Mouse (Mus musculus): Measurements from ENCODE around the gene Pxn.
"Not testable (repeated sequence)": the region's sequence is repeated elsewhere in the genome, so short reads cannot be mapped to it uniquely, and the experiment has no call there.

Gene Pxn

DNA sequence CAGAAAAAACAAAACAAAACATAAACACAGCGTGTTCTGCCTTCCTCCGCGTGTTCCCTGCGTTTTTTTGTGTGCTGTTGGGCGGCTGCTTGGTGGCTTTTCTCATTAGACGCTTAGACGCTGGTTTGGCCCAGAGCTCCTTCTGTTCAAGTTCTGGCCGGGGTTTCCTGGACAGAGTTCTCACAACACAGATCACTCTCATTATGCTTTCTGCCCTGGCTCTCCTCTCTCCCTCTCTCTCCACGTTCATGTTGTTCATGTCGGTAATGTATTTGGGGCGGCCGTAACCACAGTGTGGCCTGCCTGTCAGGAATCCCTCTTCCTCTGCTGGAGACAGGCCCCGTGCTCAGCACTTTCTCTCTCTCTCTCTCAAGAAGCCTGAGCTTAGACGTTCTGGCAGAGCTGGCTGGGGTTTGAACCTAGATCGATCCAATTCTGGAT lies 2.9 kb downstream of the Pxn start:
- no peak for DNase-seq (ENCODE audit: low spot score)

GRCm38 (mm10) chr5:115509790-115510689 lies 3.6 kb downstream of the Pxn start:
- no peak for DNase-seq (ENCODE audit: low spot score)

GRCm38 (mm10) chr5:115512375-115512774 lies 5.9 kb downstream of the Pxn start:
- no peak for DNase-seq (ENCODE audit: low spot score)

DNA sequence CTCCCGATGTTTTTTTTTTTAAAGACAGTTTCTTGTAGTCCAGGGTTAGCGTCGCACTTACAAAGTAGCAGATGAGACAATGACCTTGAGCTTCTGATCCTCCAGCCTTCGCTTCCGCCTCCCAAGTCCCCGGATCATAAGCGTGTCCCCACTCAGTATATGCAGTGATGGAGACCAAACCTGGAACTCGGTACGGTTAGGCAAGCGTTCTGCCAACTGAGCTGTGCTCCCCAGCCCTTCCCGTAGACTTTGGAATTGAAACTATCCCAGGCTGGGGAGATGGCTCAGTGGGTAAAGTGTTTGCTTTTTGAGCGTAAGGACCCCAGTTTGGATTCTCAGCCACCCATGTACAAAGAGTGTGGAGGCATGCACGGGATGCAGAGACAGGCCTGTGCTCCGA lies 6.8 kb downstream of the Pxn start:
- DNase-seq (ENCODE audit: low spot score) = no peak

DNA sequence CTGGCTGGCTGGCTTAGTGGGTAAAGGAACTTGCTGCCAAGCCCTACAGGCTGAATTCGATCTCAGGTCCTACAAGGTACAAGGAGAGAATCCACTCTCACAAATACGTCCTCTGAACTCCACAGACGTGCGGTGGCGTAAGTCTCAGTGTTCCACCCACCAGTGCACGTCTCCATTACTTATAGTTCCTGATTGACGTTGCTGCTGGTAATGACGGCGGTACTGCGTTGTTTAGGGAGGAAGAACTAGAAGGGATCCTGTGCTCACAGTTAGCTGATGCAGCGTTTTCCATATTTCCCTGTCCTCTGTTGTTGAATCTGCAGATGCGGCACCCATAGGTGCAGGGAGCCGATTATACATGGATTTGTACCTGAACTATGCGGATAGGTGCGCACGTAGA lies 7.2 kb downstream of the Pxn start:
- no peak for DNase-seq (ENCODE audit: low spot score)

- no peak for DNase-seq (ENCODE audit: low spot score)
Observed at GRCm38 (mm10) chr5:115514346-115514745, 7.9 kb downstream of the Pxn start.

DNA sequence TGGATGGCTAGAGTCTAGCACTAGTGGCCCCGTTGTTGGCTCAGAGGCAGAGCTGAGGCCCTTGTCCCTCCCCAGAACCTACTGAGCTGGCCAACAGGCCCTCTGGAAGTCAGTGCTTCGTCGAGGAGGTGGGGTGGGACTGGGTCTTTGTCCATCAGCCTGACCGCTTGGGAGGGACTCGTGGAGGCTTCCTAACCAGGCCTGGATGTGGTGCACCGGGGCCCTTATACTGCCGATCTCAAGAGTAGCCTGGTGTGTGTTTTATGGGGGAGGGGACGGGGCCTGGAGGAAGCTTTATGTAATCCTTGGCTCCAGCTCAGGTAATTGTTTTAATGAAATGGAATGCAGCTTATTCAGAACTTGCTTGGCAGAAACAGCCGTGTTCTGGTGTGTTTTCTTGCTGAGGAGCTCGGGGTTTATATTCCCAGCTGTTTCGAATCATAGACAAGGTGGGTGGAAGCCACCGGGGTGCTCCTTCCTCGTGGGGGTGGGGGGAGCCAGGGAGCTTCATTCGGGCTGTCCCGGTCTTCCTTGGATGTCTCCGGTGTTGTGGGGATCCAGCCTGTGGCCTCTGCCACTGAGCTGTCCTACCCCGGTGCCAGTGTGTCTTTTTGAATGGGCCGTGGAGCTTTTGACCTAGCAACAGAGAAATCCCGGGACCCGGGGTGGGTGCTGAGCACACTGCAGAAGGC lies 8.6 kb downstream of the Pxn start:
- DNase-seq (ENCODE audit: low spot score) = no peak

DNA sequence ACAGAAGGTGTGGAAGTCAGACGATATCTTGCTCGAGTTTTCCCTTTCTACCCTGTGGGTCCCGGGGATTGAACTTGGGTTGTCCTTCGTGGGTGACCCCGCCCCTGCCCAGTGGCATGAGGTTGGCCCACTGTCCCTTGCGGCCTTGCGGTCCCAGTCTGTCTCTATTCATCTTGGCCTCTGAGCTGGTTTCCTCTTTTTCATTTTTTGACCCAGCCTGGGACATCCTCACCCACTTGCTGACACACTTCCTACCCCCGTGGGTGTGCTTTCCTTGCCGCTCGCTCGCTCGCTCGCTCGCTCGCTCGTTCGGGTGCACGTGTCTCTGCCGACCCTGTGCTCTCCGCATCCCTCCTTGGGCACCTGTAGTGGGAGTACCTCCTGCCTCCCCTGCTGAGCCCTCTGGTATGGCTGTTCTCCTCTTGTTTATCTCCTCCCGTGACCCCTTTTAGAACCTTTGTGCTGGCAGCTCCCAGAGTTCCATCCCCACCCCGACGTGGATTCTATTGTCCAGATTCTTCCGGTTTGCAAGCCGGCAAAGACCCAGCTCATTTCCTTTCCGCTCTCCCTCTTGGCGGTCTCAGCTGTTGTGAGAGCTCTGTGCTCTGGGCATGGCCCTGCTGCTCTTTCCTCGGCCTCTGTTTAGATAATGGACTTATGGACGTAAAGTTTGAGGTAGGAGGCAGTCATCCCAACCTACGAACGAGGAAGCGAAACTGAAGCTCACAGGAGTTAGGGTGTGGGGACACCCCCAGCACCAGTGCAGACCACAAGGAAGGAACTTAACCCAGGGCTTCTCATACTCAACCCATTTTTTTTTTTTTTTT lies 9.8 kb downstream of the Pxn start:
- DNase-seq (ENCODE audit: low spot score) = no peak

GRCm38 (mm10) chr5:115516908-115517307 lies 10.4 kb downstream of the Pxn start:
- DNase-seq (ENCODE audit: low spot score) = no peak

DNA sequence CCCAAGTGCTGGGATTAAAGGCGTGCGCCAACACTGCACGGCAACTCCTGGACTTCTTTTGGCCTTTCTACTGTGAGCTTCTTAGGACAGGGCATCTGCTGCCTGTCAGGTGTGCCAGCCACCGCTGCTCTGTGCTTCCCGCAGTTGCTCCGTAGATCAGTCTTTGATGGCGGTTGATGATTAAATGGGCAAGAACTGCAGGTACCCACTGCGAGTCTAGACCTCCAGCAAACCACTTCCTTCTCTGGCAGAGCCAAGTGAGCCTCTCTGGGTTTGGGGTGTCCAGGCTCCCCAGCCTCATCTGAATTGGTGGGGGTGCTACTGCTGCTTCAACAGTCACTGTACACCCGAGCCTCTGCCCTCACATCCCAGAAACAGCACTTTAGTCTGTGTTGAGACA lies 11.0 kb downstream of the Pxn start:
- DNase-seq (ENCODE audit: low spot score) = no peak

DNA sequence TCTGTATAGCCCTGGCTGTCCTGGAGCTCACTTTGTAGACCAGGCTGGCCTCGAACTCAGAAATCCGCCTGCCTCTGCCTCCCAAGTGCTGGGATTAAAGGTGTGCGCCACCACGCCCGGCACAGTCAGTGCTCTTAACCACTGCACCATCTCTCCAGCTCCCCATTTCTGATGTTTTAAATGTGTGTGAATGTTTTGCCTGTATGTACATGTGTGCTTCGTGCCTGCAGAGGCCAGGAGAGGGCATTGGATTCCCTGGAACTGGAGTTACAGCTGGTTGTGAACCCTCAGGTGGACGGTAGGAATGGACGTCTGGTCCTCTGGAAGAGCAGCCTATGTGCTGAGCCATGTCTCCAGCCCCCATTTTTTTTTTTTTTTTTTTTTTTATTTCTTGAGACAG lies 11.7 kb downstream of the Pxn start:
- DNase-seq (ENCODE audit: low spot score) = not testable (repeated sequence)

DNA sequence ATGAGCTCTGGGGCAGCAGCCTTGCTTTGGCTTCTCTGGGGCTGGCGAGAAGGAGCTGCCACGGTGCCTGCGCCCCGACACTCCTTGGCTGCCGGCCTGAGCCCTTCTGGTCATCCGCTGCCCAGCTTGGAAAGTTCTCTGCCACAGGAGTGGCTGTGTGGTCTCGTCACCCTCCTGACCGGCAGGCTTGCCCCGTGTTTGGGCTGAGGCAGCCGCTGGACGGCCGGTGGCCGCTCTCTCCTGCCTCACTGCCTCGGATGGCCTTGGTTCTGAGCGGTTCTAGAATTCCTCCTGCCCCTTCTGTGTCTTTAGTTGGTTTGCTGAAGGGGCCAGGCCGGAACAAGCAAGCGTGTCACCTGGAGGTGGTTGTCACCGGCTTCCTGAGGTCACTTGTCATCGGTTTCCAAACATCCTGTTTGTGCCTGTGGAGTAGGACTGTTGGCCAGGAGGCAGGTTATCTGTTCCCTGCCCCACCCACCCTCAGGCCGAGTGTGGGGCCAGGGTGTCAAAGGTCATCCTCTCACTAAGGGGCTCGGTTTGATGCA lies 13.9 kb downstream of the Pxn start:
- DNase-seq (ENCODE audit: low spot score) = no peak

DNA sequence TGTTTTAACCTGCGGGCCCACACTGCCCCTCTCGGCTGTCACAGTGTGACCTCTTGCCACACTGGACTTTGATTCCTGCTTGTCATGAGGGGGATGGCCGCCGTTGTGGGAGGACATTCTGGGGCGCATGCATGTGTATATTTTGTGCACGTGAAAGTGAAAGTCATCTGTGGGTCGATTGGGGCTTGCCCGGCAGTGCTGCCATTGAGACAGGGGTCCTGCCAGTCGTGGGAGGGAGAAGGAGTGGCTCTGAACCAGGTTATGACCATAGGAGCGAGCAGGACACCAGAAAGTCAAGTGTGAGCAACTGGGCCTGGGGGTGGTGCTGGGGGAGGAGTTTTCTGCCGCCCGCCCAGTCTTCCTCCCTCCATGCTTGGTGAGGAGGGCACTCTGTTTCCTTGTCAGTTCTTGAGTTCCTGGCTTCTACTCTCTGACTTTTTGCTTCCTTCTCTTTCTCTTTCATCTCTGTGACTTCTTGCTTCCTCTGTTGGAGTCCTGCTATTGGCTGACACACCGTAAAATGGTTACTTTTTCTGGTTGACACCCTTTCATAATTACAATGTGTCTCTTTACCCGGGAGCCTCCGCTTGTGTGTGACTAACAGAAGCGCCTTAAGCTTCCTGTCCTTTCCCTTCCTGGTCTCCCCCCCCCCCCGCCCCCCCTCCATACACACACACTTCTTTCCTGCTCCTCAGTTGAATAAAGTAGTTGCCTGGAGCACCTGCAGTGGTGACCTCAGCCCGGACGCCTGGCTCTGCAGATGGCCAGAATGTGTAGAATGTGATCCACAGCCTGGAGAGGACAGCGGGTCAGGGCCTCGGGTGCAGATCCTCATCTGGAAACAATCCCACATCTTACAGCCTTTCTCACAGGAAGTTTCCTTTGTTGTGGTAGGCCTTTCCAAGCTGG lies 15.3 kb downstream of the Pxn start:
- no peak for DNase-seq (ENCODE audit: low spot score)

- DNase-seq (ENCODE audit: low spot score) = no peak
Observed at GRCm38 (mm10) chr5:115522531-115522930, 16.1 kb downstream of the Pxn start.

- DNase-seq (ENCODE audit: low spot score) = no peak
Observed at GRCm38 (mm10) chr5:115522981-115523499, 16.6 kb downstream of the Pxn start.

GRCm38 (mm10) chr5:115523971-115524370 lies 17.5 kb downstream of the Pxn start:
- no peak for DNase-seq (ENCODE audit: low spot score)

- no peak for DNase-seq (ENCODE audit: low spot score)
Observed at GRCm38 (mm10) chr5:115524471-115524870, 18.0 kb downstream of the Pxn start.

- DNase-seq (ENCODE audit: low spot score) = no peak
Observed at GRCm38 (mm10) chr5:115525416-115525815, 18.9 kb downstream of the Pxn start.

DNA sequence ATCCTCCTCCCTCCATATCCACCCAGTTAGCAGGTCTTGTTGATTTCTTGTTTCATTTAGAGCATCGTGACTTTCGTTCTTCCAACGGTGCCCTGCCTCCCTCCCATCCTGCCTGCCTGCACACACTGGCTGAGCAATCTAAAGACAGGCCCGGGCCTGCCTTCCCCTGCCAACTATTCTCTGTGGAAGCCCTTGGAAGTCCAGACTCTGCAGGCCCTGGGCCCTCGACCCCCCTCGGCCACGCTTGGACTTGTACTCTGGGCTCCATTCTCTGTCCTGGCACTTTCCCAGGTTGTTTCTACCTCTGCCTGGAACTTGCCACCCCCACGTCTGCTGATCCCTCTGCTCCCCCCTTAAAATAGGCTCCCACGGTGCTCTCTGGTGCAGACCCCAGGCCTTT lies 19.5 kb downstream of the Pxn start:
- DNase-seq (ENCODE audit: low spot score) = no peak

DNA sequence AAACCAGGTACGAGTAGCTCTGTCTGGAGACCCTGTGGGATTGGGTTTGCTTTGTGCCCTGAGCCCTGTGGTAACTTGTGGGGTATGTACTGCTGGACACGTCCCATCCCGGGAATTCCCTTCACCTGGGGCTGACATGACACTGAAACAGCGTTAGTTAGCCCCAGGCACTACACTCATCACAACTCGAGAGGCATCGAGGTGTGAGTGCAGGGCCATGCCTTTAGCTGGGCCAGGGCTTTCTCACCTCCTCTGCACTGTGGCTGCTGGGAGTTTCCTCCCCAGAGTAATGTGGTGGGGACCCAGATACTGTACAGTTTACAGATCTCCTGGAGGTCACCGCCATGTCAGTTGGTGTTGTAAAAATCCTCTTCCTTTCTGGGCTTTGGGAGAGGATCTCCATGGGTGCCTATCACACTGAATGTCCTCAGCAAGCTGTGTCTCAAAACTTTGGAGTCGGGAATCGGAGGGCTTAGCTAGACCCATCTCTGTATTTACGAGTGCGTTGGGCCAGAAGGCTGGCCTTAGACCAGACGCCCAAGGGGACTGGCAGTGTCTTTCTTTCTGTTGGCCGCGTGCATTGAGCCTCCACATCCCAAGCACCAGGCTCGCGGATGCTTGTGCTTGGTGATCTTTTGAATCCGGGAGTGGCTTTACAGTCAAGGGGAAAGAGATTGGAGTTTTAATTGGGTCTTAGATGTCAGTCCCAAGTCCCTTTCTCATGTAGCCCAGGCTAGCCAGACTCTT lies 20.2 kb downstream of the Pxn start:
- DNase-seq (ENCODE audit: low spot score) = no peak
